Mouse (Mus musculus) liver, embryonic 14.5 days (tissue): ENCODE measurements around the gene Lbp.

Source experiments
- CTCF ChIP-seq: IDR thresholded peaks from 2 replicates; pipeline ENCODE4 v1.5.1; 2016; ENCODE audit warnings: antibody characterized with exemption, low read depth, control low read depth
- EP300 ChIP-seq: IDR thresholded peaks from 2 replicates; pipeline ENCODE4 v1.6.1; 2016; ENCODE audit warnings: antibody characterized with exemption, low read depth

GRCm38 (mm10) chr2:158321596-158321995 lies 15.3 kb downstream of the Lbp start:
- TF ChIP-seq CTCF (no peak), EP300 (no peak)
